Mouse (Mus musculus) gastrocnemius, adult 18-20 months (tissue): ENCODE data around the gene Spx. TPM values are rescaled to one million over a fixed set of nuclear protein-coding genes. Genes with fewer than 3 reads are reported as not detected.

Experiments
- DNase-seq: peaks from one replicate; pipeline ENCODE4 v3.0.0; 2021; ENCODE audit warnings: low spot score
- long read RNA-seq, 2 experiments: library from polyadenylated mRNA; stranded (forward); transcript quantifications; one replicate each; pipeline ENCODE4 v2.0.0; 2021
- total RNA-seq, 2 experiments: library from RNA; stranded (reverse); gene quantifications; 2 replicates each; pipeline ENCODE4 v1.2.3; 2021

Spx gene
- not detected for total RNA-seq
- long read RNA-seq, experiment 1: 0 reads
- long read RNA-seq, experiment 2: 0 reads

DNA sequence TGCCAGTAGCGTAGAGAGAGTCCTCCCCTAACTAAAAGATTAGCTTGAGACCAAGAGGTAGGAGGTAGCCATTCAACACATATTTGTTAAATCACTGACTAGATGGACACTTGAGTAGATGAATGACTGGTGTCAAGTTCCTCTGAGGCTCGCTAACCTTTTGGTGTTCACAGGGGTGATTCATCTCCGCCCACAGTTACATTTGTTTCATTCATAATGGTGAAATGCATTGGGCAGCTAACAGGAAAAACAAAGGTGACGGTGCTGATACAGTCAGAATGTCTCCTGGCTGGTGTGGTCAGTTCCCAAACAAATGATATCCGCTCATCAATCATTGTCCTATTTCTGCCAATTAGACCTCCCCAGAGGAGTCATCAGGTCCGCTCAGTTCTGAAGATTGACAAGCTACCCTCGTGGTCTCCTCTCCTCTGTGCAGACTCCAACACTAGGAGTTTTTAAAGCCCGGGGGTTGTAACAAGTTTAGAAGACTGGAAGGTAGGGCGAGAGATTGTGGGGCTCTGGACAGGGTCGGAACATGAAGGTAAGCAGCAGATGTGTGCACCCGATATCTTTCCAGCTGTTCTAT, at the start of gene Spx:
Gene Spx, plus strand, starts transcription at position 536 of the 586 bp plus-strand sequence.
- no peak for DNase-seq

DNA sequence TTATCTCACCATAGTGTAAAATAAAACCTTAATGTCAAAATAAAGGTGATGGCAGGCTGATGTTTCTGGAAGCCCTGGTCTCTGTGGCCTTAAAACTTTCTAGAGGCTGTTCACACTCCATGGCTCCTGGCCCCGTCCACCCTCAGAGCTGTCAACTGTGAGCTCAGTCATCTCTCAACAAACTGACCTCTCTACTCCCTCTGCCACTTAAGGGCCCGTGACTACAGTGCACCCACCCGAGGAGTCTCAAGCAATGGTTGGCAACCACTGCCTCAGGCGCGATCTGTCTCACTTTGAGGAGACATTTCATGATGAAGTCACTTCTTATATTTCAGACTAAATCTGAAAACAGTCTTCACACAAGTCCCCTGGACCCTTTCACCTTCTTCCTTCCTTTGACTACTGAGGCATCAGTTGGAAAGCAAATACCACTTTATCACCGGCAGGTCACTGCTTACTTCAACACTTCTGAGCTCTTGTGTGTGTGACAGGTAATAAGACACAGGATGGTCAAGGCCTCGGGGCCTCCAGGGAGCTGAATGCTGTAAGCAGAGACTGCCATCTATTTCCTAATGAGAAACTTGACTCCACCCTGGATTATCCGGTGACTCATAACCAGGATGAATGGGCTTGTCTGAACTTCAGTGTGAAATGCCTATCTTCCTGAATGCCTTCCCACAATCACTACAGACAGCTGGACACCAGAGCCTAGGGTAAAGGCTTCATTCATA, 47.3 kb upstream of the Spx start:
- no peak for DNase-seq

DNA sequence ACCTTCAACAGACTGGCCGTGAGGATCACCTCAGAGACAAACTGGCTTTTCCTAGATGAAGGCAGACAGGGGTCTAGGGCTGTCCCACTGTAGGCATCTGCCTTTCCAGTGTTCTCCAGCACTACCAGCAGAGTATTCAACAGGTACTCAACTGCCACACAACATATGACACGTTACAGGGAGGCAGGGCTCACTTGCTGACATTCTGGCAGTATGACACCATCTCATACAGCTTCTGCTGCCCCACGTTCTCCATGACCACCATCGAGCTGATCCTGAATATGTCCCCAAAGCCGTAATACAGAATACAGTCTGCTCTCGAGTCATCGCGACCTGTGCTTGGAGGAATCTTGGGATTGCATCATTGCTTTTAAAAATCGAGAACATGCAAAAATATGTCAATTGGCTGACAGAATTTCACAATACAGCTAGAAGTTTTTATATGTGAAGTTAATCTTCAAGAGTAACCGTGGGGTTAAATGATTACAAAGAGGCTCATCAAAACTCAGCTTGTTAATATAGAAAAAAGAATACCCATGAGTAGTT, 46.7 kb upstream of the Spx start:
- DNase-seq: no peak

DNA sequence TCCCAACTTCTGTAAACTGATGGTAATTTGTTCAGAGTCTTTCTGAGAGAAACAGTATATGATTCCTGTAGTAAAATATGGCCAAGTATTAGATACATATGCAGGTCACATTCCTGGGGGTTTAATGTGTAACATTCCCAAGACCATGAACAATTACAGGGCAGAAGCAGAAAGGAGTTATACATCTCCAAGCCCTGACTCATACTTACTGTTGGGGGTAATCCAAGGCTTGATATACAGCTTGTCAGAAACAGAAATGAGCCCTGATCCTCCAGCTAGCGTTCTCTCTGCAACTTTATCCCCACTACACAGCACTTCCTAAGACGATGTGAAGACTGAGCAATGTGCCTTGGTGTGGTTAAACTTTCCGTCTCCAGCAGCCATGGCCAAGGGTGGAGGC, 45.7 kb upstream of the Spx start:
- DNase-seq: no peak

DNA sequence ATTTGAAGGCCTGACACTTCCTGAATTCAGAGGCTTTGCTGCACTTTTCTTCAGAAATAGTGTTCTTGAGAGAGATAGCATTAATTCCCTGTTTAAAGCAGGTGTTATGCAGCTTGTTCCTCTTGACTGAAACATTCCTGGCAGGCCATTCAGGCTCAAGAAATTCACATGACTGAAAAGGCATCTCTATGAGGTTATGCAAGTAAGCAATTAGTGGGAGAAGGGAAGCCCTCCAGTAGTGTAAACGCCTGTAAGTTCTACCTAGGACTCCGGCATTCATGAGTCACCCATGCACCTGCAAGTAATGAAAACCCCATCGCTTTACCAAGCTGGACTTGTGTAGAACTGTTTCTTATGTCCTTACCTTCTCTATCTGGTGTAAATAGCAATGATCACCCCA, 43.7 kb upstream of the Spx start:
- no peak for DNase-seq

DNA sequence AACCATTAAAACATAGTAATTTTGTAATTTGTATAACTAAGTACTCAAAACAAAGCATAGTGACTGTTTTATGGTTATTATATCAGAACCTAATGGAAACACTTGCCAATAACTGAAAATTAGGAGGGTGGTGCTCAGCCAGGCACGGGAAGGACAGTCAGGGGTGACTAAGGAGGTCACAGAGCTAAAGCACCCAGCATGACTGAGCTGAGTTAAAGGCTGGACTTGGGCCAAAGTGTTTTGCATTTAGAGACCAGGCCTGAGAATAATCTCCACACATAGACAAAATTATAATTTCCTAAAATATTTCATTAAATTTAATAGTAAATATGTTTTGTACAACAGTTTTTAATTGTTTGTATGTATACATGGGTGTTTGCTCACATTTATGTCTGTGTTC, 36.2 kb upstream of the Spx start:
- DNase-seq: no peak

DNA sequence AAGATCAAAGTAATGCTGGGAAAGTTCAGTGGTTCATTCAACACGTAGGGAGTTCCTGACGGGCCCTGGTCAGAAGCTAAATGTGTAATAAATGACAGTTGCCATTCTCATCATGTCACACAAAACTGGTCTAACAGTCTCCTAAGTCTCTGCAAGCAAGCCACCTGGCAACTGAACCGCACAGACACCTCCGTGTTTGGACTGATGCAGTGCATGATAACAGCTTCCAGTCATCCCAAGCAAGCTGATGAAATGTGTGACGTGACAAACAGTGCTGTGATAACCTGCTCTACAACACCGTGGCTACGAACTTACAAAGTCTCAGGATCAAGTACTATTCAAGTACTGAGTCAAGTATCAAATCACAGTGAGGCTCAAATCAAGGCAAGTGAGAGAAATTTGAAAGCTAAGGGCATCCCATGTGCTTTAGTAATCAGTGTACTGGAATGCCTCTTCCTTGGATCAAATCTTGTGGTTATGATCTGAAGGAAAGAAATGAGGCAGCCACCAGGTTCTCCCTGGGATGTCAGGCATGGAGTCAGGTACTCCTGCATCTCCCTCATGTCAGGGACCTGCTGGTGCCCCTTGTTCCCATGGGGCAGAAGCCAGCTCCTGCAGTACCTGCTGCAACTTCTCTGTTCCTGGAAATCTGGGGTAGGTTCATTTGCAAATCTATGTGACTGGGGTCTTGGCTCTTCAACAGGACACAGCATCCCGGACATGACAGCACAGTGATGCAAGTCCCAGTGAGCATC, 34.5 kb upstream of the Spx start:
- DNase-seq: no peak

DNA sequence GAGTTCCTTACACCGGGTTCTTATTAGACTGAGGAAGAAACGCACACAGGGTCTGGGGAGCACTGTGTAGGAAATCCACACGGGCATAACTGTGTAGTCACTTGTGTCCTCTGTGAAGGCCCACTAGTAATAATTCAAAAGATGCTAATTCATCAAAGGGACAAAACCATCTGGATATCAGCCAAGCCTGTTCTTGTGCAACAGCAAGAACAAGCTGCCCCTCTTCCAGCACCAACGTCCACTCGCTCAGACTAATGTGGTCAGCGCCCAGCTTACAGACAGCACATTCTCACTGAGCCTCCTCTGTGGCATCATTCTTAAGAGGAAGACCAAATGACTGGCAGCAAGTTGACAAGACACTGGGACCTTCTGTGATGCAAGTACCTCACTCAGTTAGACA, 33.3 kb upstream of the Spx start:
- DNase-seq: no peak

DNA sequence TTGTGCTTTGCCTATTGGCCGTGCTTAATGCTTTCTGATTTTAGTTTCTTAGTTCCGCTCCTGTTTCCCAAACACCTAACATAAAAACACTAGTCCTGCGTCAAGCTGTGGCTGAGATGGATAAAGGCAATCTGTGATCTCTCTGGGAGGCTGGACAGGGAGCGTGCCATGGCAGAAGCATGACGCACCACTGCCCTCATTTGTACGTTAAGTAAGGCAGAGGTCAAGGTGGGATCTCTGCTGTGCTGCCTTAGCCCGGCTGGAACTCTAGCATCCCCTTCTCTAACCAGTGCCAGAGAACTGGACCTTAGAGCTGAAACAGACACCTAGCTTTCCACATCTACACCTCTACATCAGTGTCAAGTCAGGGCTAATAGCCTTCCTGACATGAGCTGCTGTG, 31.6 kb upstream of the Spx start:
- DNase-seq: no peak

DNA sequence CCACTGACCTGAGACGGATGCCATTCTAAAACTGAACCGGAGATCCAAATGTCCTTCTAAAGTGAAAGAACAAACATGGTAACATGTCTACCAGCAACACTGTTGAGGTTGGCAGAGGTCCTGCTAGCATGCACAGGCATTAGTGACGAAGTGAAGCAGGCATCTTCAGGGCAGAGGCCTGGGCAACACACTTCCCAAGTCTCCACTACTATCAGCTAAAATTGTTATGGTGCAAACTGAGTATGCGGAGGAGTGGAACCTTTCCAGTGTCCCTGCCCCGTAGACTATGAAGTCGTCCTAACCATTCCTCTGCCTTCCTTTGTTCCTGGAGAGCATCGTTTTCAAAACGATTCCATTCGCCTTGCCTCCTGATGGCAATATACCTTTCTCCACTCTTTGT, 28.7 kb upstream of the Spx start:
- DNase-seq: no peak

DNA sequence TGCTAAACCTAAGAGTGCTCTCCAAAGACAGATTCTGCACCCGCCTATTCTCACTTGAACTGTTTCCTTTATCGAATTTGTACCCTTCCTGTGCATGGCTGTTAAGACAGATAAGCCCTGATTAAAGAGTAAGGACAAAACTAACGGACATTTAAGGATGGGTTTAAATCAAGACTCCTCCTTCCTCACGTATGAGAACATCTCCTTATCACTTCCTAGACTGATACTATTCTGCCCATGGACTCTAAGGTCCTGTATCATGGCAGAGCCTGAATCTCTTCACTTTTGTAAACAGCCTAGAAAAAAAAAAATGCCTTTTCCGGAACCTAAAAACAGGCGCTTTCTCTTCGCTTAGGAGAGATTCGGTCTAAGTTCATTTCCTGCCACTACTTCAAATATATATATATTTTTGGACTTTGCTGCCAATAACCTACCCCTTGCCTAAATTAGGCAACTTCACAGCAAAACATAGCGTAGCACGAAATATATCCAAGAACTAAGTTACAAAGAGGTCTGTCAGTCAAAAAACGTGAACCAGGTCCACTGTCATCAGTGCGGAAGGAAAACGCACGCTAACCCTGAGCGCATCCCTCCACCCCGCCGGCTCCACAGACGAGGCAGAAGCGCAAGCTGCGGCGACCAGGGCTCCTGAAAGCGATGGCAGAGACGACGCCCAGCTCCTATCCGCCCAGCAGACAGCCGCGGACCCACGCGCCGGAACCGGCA, 26.8 kb upstream of the Spx start:
- DNase-seq: no peak

DNA sequence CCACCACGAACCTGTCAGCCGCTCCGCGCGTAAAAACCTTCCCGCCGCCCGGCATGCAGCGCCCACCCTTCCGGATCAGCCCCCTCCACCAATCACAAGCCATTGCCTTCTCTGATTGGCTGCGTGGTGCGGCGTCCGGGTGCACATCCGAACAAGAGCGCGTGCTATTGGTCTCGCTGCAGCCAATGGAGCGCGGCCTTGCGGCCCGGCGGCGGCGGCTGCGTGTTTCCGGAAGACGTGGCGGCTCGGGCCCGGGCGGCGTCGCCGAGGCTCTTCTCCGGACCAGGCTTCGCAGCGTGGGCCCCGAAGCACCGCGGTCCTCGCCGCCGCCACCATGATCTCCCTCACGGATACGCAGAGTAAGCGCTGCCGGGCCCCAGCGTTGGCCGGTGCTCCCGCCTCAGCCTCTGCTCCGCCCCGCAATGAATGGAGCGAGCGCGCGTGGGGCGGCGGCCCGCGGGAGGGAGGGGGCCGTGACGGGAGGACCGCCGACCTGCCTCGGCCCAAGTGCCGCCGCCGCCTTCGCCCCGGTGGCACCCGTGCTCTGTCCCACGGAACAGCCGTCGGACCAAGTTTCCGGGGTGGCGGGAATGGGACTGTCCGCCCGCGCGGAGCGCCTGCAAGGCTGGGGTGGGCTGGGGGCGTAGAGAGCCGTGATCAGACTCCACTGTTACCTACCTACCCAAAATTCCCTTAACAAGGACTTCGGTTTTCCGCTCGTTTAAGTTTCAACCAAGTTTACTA, 26.1 kb upstream of the Spx start, which contains the start of the genes Recql and Golt1b:
Gene Recql, minus strand, starts transcription at position 77 of the 744 bp plus-strand sequence.
Gene Golt1b, plus strand, starts transcription at position 211 of the 744 bp plus-strand sequence.
- DNase-seq: peak; percentile 98

DNA sequence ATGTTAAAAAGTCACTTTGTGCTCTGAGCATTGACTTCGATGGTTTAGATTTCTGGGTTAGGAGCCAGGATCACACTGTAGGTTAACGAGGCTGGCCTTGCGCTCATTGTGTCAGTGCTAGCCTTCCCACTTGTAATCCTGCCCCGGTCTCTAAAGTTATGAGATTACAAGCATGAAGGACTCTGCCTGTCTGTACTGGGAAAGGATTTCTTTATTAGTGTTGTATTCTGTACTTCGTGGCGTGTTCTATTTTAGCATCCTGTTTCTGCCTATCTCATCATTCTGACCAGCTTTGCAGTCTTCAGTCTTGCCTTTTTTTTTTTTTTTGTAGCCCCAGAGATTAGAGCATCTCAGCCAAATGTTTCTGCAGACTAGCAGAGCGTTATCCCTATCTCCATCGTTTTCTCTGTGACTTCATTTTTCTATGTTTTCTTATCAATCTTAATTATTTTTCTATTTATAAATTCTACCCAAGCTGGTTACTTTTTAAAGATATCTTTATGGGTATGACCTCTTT, 25.4 kb upstream of the Spx start:
- no peak for DNase-seq

DNA sequence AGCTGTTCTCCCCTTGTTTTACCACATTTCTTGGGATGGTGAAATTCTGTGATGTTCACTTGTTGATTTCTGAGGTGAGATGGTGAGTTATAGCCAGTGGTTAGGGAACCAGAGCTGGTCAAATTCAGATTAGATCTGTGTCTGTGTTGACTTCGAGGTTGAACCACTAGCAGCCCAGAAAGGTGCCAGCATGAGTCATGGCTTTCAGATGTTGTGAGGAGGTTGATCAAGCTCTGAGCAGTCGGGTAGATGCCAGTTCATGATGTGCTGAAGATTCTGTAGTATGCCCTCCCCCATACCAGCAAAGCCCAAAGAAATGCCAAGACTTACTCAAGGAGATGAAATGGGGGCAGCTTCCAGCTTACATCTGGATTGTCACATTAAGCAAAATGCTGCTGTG, 24.1 kb upstream of the Spx start:
- no peak for DNase-seq

DNA sequence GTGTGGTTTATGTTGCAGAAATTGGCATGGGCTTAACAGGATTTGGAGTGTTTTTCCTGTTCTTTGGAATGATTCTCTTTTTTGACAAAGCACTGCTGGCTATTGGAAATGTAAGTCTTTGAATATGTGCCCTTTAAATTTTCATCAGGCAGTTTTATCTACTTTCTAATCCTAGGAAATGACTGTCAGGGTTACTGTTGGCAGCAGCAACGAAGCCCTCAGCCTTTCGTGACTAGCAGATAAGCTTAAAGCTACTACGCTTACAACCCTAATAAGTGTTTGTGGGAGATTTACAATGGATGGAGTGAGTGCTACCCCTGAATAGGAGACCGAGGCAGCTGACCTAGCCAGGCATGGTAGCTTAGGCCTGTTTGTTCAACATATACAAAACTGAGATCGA, 20.9 kb upstream of the Spx start:
- no peak for DNase-seq

DNA sequence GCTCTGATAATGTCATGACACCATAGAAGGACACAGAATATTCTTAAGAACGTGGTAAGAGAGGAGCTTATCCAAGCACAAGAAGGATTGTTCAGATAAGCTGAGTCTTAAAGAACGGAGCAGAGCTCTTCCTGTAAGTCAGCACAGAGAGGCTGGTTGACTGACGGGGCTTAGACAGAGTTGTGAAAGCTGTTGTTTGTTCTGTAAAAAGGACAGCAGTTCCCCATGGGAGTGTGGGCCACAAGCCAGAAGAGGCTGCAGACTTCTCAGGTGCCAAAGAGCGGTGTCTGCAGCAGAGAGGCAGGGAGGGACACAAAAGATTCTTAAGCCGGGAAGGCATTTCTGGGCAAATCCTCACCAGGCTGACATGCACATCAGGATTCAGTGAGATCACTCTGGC, 18.6 kb upstream of the Spx start:
- DNase-seq: peak; percentile 3

DNA sequence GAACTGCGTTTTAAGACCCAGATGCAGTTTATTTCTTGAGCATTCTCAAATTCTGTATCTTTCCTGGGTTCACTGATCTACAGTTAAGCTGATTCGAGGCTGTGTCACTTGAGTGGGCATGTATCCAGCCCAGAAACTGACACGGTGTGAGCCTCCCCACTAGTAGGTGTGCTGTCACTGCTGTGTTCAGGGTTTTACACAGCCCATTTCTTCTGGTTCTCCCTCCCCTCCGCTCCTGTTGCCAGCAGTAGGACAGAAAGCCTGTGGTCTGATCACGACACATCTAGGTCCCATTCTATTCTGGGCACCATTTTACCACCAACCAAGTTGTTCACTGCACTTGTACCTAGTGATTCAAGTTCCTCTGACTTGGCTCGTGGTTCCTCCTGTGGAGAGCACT, 17.5 kb upstream of the Spx start:
- no peak for DNase-seq

DNA sequence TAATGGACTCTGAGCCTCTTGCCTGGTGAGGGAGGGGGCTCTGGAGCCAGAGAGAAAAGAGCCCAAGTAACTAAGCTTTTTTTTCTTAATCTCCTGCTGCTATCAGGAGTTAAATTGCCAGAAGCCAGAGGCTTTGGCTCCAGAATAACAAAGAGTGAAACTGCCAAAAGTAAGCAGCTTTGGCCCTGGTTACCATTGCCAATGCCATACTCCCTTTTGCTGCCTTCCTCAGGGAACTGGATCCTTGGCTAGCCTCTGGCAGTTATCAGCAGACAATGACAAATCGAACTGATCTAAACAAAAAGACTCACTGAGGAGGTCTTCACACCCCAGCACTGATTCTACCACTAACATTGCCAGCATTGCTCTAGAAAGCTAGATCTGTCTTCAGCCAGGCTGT, 2.1 kb upstream of the Spx start:
- DNase-seq: no peak

DNA sequence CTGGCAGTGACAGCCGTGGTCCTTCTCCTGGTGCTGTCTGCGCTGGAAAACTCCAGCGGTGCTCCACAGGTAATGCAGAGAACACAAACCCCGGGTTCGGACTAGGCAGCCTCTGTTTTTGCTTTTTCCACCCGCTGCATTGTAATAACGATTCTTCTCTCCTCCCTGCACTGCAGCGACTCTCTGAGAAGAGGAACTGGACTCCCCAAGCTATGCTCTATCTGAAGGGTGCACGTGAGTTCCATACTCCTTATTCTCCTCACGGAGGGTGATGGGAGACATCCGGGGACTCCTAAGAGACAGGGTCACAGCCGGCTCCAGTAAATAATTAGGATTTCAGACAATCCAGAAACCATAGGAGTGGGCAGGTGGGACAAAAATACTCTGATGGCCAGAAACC, 604 bp downstream of the Spx start:
- no peak for DNase-seq

DNA sequence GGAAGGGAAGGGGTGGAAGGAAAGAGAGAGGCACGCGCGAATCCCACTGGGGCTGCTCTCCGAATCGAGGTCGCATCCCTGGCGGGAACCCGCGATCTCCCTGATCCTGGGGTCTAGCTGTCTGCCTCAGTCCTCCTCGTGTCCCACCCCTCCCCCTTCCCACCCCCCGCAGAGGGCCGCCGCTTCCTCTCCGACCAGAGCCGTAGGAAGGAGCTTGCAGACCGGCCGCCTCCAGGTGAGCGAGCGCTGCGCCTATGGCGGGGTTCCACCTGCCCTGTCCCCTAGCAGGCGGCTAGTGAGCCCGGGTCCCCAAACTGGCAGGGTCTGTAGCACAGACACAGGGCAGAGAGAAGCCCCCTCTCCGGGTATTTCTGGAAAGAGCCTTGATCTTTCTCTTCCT, 1.4 kb downstream of the Spx start:
- DNase-seq: no peak

DNA sequence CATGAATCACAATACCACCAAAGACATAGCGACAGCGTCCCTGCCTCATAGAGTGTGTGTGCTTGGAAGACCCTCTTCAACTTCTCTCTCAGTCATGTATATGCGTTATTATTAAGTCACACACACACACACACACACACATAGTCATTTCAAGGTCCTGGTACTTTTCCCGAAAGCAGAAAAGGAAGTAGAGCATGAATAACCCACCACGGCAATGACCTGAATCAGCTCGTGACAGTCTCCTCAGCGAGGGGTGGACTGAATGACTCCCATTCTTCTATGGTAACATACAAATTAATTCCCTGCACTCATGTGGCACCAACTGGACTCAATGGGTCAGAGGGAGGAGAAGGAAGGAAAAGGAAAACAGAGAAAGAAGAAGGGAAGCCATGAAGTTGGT, 11.7 kb downstream of the Spx start:
- no peak for DNase-seq
